Mouse (Mus musculus): ENCODE results near the gene Serpinb1c. TPM values are rescaled to one million over a fixed set of nuclear protein-coding genes. Genes with fewer than 3 reads are reported as not detected.

The Serpinb1c gene
- total and polyA plus RNA-seq, 3 experiments, result not detected

DNA sequence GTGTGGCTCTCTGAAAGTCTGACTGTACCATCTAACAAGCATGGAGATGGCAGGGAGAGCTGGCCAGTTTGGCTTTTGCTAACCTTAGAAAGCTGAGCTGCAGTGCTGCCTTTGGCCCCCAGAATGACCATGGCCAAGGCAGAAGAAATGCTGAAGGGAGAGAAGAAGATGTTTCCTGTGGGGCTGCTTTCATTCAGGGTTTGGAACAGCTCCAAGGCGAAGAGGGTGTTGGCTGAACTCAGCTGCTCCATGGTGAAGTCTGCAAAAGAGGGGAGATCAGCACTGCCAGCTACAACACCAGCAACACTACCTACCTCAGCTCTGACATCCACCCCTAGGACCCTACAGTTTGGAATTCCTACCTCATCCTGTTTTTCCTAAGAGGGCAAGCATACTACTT, 47.9 kb downstream of the Serpinb1c start:
- no peaks in the 10 kb centered on the region for H3K9me3 ChIP-seq (replicated peaks; ENCODE audit: insufficient read depth, low read length)
- H3K79me2 ChIP-seq (ENCODE audit: control insufficient read depth, insufficient read depth, low read length, poor library complexity), result no peaks in the 10 kb centered on the region
- peak; percentile 64 for DNase-seq (ENCODE audit: low read depth, low spot score)
- peaks cover 10 to 31% of the 10 kb centered on the region in 2 experiments for H3K4me1 ChIP-seq (ENCODE audit: control insufficient read depth in 1 of 2, insufficient read depth in 2 of 2, low read length in 2 of 2)
- H3K27ac ChIP-seq (ENCODE audit: control insufficient read depth, low read depth, low read length), result no peak overlapping the region
- no peaks in the 10 kb centered on the region; a peak in 1 of 4 replicates for H3K27me3 ChIP-seq (ENCODE audit: control insufficient read depth in 1 of 2, insufficient read depth in 2 of 2, low read length in 2 of 2)
- H3K4me3 ChIP-seq (ENCODE audit: control insufficient read depth in 1 of 2, insufficient read depth in 1 of 2, low read depth in 2 of 2, low read length in 2 of 2), result no peak overlapping the region
- H3K36me3 ChIP-seq (ENCODE audit: control insufficient read depth in 1 of 2, insufficient read depth in 2 of 2, low read length in 2 of 2), result peaks cover 0 to 15% of the 10 kb centered on the region in 2 experiments; a peak in 2 of 4 replicates
- TF ChIP-seq ETS1 (IDR thresholded peaks at IDR 0.05; ENCODE audit: low read depth, low read length), result peak; percentile 32; the same call in 1 of the 2 replicates
- peak; percentile 34; the same call in 1 of the 2 replicates for TF ChIP-seq SIN3A (IDR thresholded peaks at IDR 0.05; ENCODE audit: low read length)
- TF ChIP-seq E2F4 (IDR thresholded peaks at IDR 0.05; ENCODE audit: borderline replicate concordance, low read depth, low read length), result no peak
- TF ChIP-seq HCFC1 (IDR thresholded peaks at IDR 0.05; ENCODE audit: low read depth, low read length), result no peak
- no peak for TF ChIP-seq TBP (IDR thresholded peaks at IDR 0.05; ENCODE audit: low read depth, low read length)
- no peak for TF ChIP-seq TAL1 (IDR thresholded peaks at IDR 0.05; ENCODE audit: low read length)
- no peak overlapping the region for H3K9ac ChIP-seq (ENCODE audit: control insufficient read depth, low read depth, low read length, poor library complexity, severe bottlenecking)

DNA sequence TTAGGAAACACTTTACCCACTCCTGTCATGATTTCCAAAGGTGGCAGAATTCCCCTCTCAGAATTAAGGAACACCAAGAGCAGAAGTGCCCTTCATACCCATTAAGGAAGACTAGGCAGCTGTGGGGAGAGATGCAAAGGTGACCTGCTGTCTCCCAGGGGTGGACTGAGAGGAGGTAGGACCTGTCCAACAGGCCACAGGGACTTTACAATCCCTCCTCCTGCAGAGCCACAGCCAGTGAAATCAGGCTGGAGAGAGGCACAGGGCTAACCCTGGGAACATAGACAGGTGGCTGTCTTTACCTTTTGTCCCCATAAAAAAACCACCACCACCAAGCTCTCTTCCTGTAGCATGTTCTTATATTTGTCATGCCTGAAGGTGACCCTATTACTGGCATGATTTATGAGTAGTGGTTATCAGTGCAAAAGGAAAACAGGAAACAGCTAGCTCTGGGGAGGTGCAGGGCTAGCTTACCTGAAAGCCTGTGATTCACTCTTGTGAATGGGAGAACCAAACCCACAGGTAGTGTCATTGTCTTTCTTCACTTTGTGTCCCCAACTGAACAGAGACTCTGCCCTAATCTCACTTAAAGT, 48.4 kb downstream of the Serpinb1c start:
- Histone ChIP-seq H3K4me3 (ENCODE audit: control insufficient read depth in 1 of 2, insufficient read depth in 1 of 2, low read depth in 2 of 2, low read length in 2 of 2) (no peak overlapping the region), H3K79me2 (ENCODE audit: control insufficient read depth, insufficient read depth, low read length, poor library complexity) (no peaks in the 10 kb centered on the region), H3K9me3 (replicated peaks; ENCODE audit: insufficient read depth, low read length) (no peaks in the 10 kb centered on the region), H3K27me3 (ENCODE audit: control insufficient read depth in 1 of 2, insufficient read depth in 2 of 2, low read length in 2 of 2) (no peaks in the 10 kb centered on the region; a peak in 1 of 4 replicates), H3K4me1 (ENCODE audit: control insufficient read depth in 1 of 2, insufficient read depth in 2 of 2, low read length in 2 of 2) (peaks cover 10 to 31% of the 10 kb centered on the region in 2 experiments), H3K36me3 (ENCODE audit: control insufficient read depth in 1 of 2, insufficient read depth in 2 of 2, low read length in 2 of 2) (peaks cover 0 to 15% of the 10 kb centered on the region in 2 experiments; a peak in 2 of 4 replicates), H3K9ac (ENCODE audit: control insufficient read depth, low read depth, low read length, poor library complexity, severe bottlenecking) (no peak overlapping the region), H3K27ac (ENCODE audit: control insufficient read depth, low read depth, low read length) (peak overlapping the region; percentile 63)
- no peak for DNase-seq (ENCODE audit: low read depth, low spot score)
- peak; percentile 11; the same call in 1 of the 2 replicates for TF ChIP-seq MAX (IDR thresholded peaks at IDR 0.05; ENCODE audit: low read length)
- TF ChIP-seq SIN3A (IDR thresholded peaks at IDR 0.05; ENCODE audit: low read length), result peak; percentile 13; the same call in 1 of the 2 replicates
- TF ChIP-seq MYB (IDR thresholded peaks at IDR 0.05; ENCODE audit: low read depth, low read length), result no peak

DNA sequence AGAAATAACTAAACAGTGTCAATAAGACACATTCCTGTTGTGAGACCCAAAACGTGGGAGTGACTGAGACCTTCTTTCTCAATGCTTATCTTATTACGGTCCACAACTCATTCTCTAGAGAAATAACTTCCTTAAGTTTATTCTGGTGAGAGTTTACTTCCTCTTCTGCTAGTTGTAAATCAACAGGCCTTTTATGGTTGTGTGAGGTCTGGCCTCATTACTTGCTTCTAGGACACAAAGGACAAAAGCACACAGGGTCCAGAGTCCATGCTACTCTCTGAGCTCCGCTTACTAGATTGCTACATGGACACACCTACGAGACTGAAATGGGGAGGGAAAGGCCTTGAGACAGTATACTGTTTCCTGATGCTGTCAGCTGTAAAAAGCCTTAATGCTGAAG, 48.9 kb downstream of the Serpinb1c start:
- Histone ChIP-seq H3K9me3 (replicated peaks; ENCODE audit: insufficient read depth, low read length) (no peaks in the 10 kb centered on the region), H3K36me3 (ENCODE audit: control insufficient read depth in 1 of 2, insufficient read depth in 2 of 2, low read length in 2 of 2) (peaks cover 0 to 15% of the 10 kb centered on the region in 2 experiments; a peak in 2 of 4 replicates), H3K4me1 (ENCODE audit: control insufficient read depth in 1 of 2, insufficient read depth in 2 of 2, low read length in 2 of 2) (peaks cover 10 to 31% of the 10 kb centered on the region in 2 experiments), H3K79me2 (ENCODE audit: control insufficient read depth, insufficient read depth, low read length, poor library complexity) (no peaks in the 10 kb centered on the region), H3K27ac (ENCODE audit: control insufficient read depth, low read depth, low read length) (peak overlapping the region; percentile 63), H3K9ac (ENCODE audit: control insufficient read depth, low read depth, low read length, poor library complexity, severe bottlenecking) (0 out of 2 replicates have a peak overlapping the region, but pooled peaks have one; percentile 29), H3K27me3 (ENCODE audit: control insufficient read depth in 1 of 2, insufficient read depth in 2 of 2, low read length in 2 of 2) (no peaks in the 10 kb centered on the region; a peak in 1 of 4 replicates), H3K4me3 (ENCODE audit: control insufficient read depth in 1 of 2, insufficient read depth in 1 of 2, low read depth in 2 of 2, low read length in 2 of 2) (no peak overlapping the region)
- TF ChIP-seq MYC (IDR thresholded peaks at IDR 0.05; ENCODE audit: low read depth, low read length) (peak; percentile 46; the same call in 1 of the 2 replicates), ELF1 (IDR thresholded peaks at IDR 0.05; ENCODE audit: low read depth, low read length) (0 out of 2 replicates have a peak, but pooled peaks have one; percentile 23), GATA1 (IDR thresholded peaks at IDR 0.05; ENCODE audit: low read depth, low read length) (peak; percentile 54; the same call in 1 of the 2 replicates), SIN3A (IDR thresholded peaks at IDR 0.05; ENCODE audit: low read length) (peak; percentile 34; the same call in 1 of the 2 replicates), UBTF (IDR thresholded peaks at IDR 0.05; ENCODE audit: borderline replicate concordance, insufficient read depth, low read depth, low read length) (no peak), EP300 (IDR thresholded peaks at IDR 0.05; ENCODE audit: low read depth in 1 of 2, low read length in 2 of 2) (peak in 1 of 2 experiments; percentile 46; a peak in 1 of 4 replicates), POLR2AphosphoS5 (IDR thresholded peaks at IDR 0.05; ENCODE audit: borderline replicate concordance, low read depth, low read length) (no peak)
- DNase-seq (ENCODE audit: low read depth, low spot score), result peak; percentile 72

Data from MEL (cell line).